Mouse (Mus musculus) stomach, postnatal 0 days (tissue): ENCODE results near the gene Prps1l1.

Experiments
- CTCF ChIP-seq: IDR thresholded peaks from 2 replicates; pipeline ENCODE4 v1.5.1; 2016; ENCODE audit warnings: antibody characterized with exemption, low read depth, mild to moderate bottlenecking, moderate library complexity
- EP300 ChIP-seq: optimal IDR thresholded peaks from 2 replicates; pipeline ENCODE3; 2016; ENCODE audit warnings: antibody characterized with exemption

DNA sequence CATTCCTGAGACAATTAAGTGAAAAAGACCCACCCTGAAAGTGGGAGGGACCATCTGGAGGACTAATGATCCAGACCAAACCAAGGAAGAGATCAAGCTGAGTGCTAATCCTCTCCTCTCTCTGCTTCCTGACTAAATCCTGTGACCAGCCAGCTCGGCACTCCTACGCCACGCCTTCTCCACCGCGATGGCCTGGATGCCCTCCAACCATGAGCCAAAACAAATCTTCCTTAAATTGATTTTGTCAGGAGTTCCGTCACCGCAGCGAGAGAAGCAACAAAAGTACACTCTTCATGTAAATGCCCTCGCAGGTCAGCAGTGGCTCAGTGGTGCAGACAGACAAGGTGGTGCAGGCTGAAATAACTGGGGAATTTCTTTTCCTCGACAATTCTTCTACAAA, 37.5 kb downstream of the Prps1l1 start:
- TF ChIP-seq CTCF, result no peak
- no peak for TF ChIP-seq EP300
